Mouse (Mus musculus) heart, embryonic 16.5 days (tissue): ENCODE measurements around the gene Gm5269. TPM values are rescaled to one million over a fixed set of nuclear protein-coding genes. Genes with fewer than 3 reads are reported as not detected.

Experiments used
- ATAC-seq: fragments of 200-750 bp; cut with Nextera tagmentation; replicated peaks from 2 replicates; pipeline ENCODE4 v1.8.0; 2017; ENCODE audit warnings: moderate number of reproducible peaks; ENCODE audit not compliant: insufficient read depth, low FRiP score; ENCODE audit errors: extremely low read depth
- H3K27ac ChIP-seq: fragments of 300-500 bp; sonication (generic); 2 replicates; pipeline ENCODE4 v1.5.1; 2014; ENCODE audit warnings: mild to moderate bottlenecking, low read length, control low read depth, moderate library complexity
- H3K27me3 ChIP-seq: fragments of 300-500 bp; sonication (generic); 2 replicates; pipeline ENCODE4 v1.6.1; 2014; ENCODE audit warnings: low read length, mixed read lengths; ENCODE audit not compliant: control insufficient read depth, insufficient read depth
- H3K36me3 ChIP-seq: fragments of 300-500 bp; sonication (generic); 2 replicates; pipeline ENCODE4 v1.6.1; 2014; ENCODE audit not compliant: control insufficient read depth, insufficient read depth
- H3K4me1 ChIP-seq: fragments of 300-500 bp; sonication (generic); 2 replicates; pipeline ENCODE4 v1.6.1; 2014; ENCODE audit warnings: low read length, mixed read lengths; ENCODE audit not compliant: control insufficient read depth, insufficient read depth
- H3K4me2 ChIP-seq: fragments of 300-500 bp; sonication (generic); 2 replicates; pipeline ENCODE4 v1.6.1; 2014; ENCODE audit warnings: low read depth, mild to moderate bottlenecking, control low read depth, low read length
- H3K4me3 ChIP-seq: fragments of 300-500 bp; sonication (generic); 2 replicates; pipeline ENCODE4 v1.5.1; 2014; ENCODE audit warnings: mild to moderate bottlenecking, control low read depth, low read length
- H3K9ac ChIP-seq: fragments of 300-500 bp; sonication (generic); 2 replicates; pipeline ENCODE4 v1.6.1; 2014; ENCODE audit warnings: low read length, control low read depth
- H3K9me3 ChIP-seq: fragments of 300-500 bp; sonication (generic); replicated peaks from 2 replicates; pipeline ENCODE4 v1.6.1; 2016; ENCODE audit warnings: low read length; ENCODE audit not compliant: control insufficient read depth
- WGBS: fragments of 180-500 bp; shearing (Covaris S2); extraction: QIAGEN DNeasy Blood & Tissue Kit; methylation state at CpG from one replicate; pipeline ENCODE4 v1.1.7; 2014; 5-methylcytosine and 5-hydroxymethylcytosine counted together
- polyA plus RNA-seq: library from polyadenylated mRNA; unstranded; fragments of >200 nt; fragmentation: Nextera tagmentation; extraction: Ambion mirVana; gene quantifications from 2 replicates; pipeline ENCODE4 v1.2.1, GENCODE M21; 2015

Gene Gm5269
- polyA plus RNA-seq, 1 experiment from 2014 or later: not detected

DNA sequence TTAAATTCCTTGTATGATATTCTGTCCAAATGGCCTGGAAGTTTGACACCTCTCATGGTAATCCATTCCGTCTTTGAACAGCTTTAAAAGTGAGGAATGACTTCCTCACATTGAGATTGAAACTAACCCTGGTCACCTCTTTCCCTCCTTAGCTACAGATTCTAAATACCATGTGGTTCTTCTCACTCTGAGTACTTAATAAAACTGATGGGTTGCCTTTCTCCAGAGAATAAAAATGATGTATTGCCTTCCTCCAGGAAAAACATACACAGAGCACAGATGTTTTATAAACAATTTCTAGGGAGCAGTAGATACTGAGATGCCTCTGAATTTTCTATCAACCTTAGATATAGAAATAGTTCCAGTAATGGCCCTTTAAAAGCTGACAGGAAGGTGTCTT is 22.0 kb downstream of the Gm5269 start:
- Histone ChIP-seq H3K4me3 (no peak overlapping the region), H3K4me1 (peaks cover 20% of the 10 kb centered on the region), H3K27ac (no peak overlapping the region), H3K27me3 (no peaks in the 10 kb centered on the region), H3K4me2 (no peak overlapping the region), H3K9ac (no peak overlapping the region), H3K9me3 (0 out of 2 replicates have a peak, but pooled peaks cover 2% of the 10 kb centered on the region), H3K36me3 (no peaks in the 10 kb centered on the region)
- WGBS: 66% methylated on average over 1 of the region's 1 CpGs
- ATAC-seq: no peak

DNA sequence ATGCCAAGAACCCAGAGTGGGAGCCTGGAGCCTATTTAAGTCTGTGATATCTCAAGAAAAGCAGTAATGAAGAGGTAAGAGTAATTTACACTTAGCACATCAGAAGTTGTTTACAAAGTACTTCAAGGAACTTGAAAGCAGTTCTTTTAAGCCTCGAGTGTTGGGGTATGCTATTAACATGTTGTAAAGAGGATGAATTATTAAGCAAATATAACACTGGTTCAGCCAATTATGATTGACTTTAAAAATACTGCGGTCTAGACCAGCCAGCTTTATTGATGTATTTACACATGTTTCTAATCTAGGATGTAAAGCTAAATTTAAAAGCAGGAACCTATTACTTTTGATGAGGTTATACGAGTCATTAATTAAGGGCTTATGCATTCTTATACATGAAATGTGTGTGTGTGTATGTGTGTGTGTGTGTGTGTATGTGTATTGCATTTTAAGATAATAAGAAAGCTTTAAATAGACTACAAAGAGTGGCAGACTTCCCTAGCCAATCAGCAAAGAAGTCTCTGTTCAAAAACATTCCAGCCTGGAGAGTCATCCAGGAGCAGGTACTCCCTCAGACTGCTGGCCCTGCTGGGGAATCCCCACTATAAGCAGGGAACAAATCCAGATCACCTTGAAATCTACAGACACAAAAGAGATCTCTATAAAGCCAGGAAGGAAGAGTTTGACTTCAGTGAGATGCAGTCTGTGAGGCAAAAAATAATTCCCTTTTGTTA is 23.6 kb downstream of the Gm5269 start:
- 60% methylated on average over 3 of the region's 3 CpGs for WGBS
- H3K9me3 ChIP-seq: 0 out of 2 replicates have a peak, but pooled peaks cover 3% of the 10 kb centered on the region
- no peak; the same call in 1 of the 2 replicates for ATAC-seq
- no peaks in the 10 kb centered on the region for H3K36me3 ChIP-seq
- no peak overlapping the region for H3K9ac ChIP-seq
- no peak overlapping the region; the same call in 1 of the 2 replicates for H3K27ac ChIP-seq
- H3K4me2 ChIP-seq: no peak overlapping the region
- no peaks in the 10 kb centered on the region for H3K27me3 ChIP-seq
- H3K4me3 ChIP-seq: no peak overlapping the region
- H3K4me1 ChIP-seq: peaks cover 20% of the 10 kb centered on the region

DNA sequence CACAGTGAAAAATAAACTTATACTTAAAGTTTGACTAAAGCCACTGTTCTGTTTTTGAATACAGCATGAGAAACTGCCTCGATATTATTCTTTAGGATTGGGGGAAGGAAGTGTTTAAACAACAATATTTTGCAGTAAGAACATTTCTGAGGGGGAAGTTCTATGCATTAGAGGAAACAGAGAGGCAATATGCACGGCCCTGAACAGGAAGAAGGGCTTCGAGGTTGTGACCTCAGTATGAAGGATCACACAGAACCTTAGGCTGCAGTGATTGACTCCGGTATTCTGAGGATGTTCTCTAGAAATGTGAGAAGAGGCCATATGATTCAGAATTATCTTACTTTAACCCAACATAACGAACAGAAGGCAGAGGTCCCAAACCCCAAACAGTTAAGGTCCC is 24.3 kb downstream of the Gm5269 start:
- Histone ChIP-seq H3K4me3 (no peak overlapping the region), H3K27ac (no peak overlapping the region; the same call in 1 of the 2 replicates), H3K27me3 (no peaks in the 10 kb centered on the region), H3K36me3 (no peaks in the 10 kb centered on the region), H3K9ac (no peak overlapping the region), H3K4me2 (no peak overlapping the region), H3K9me3 (0 out of 2 replicates have a peak, but pooled peaks cover 3% of the 10 kb centered on the region), H3K4me1 (peaks cover 20% of the 10 kb centered on the region)
- ATAC-seq: no peak
- WGBS: 51% methylated on average over 5 of the region's 5 CpGs

DNA sequence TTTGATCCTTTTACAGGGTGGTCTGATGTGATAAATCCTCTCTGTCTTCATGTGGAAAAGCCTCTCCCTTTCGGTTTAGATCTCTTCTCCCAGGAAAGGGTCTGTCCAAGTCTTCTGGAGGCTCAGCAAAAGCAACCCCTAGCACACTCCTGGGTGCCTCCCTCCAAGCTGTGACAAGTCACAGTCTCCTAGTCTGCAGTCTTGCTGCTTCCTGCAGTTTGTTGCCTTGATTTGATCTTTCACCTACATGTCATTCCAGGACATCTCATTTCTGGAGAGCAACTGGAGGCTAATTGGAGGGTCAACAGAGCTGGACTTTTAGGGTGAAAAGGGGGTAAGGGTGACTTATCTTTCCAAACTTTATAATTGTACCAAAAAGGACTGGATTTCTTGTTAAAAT is 24.8 kb downstream of the Gm5269 start:
- no peaks in the 10 kb centered on the region for H3K36me3 ChIP-seq
- no peak overlapping the region for H3K9ac ChIP-seq
- 19% methylated on average over 1 of the region's 1 CpGs for WGBS
- H3K27me3 ChIP-seq: no peaks in the 10 kb centered on the region
- H3K9me3 ChIP-seq: 0 out of 2 replicates have a peak, but pooled peaks cover 3% of the 10 kb centered on the region
- H3K4me1 ChIP-seq: peaks cover 20% of the 10 kb centered on the region
- H3K4me3 ChIP-seq: no peak overlapping the region
- H3K4me2 ChIP-seq: no peak overlapping the region
- H3K27ac ChIP-seq: peak overlapping the region; percentile 59
- no peak for ATAC-seq

DNA sequence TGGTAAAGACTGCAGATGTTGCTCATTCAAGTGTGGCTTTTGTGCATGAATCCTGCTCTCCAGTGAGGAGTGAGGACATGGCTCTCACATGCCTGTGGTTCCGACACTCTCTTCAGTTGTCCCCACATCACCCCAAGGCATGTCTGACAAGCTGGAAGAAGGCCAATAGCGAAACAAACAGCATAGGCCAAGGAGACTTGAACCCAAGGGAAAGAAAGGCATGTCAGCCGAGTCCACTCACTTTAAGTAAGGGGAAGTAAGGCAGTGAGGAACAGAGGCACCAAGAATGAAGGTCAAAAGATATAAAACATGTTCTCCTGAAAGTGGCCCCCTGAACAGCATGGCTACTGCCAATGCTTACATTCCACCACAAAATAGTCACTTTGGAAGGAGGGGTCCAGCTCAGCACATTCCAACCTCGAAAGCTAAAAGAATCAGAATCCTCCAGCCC is 25.5 kb downstream of the Gm5269 start:
- WGBS: 23% methylated on average over 4 of the region's 4 CpGs
- Histone ChIP-seq H3K4me2 (no peak overlapping the region), H3K27me3 (no peaks in the 10 kb centered on the region), H3K9ac (no peak overlapping the region), H3K4me3 (no peak overlapping the region), H3K9me3 (0 out of 2 replicates have a peak, but pooled peaks cover 3% of the 10 kb centered on the region), H3K27ac (peak overlapping the region; percentile 25; the same call in 1 of the 2 replicates), H3K36me3 (no peaks in the 10 kb centered on the region), H3K4me1 (peaks cover 25% of the 10 kb centered on the region)
- no peak; the same call in 1 of the 2 replicates for ATAC-seq

GRCm38 (mm10) chr1:45863641-45864040 is 26.4 kb downstream of the Gm5269 start:
- Histone ChIP-seq H3K9ac (no peak overlapping the region), H3K4me1 (peaks cover 23% of the 10 kb centered on the region), H3K27ac (no peak overlapping the region), H3K9me3 (0 out of 2 replicates have a peak, but pooled peaks cover 3% of the 10 kb centered on the region), H3K36me3 (no peaks in the 10 kb centered on the region), H3K4me3 (no peak overlapping the region), H3K27me3 (no peaks in the 10 kb centered on the region), H3K4me2 (no peak overlapping the region)
- 93% methylated on average over 3 of the region's 3 CpGs for WGBS
- no peak for ATAC-seq

- Histone ChIP-seq H3K27me3 (no peaks in the 10 kb centered on the region), H3K27ac (no peak overlapping the region), H3K9me3 (0 out of 2 replicates have a peak, but pooled peaks cover 3% of the 10 kb centered on the region), H3K4me1 (peaks cover 20% of the 10 kb centered on the region), H3K36me3 (no peaks in the 10 kb centered on the region), H3K4me3 (no peak overlapping the region), H3K9ac (no peak overlapping the region), H3K4me2 (no peak overlapping the region)
- ATAC-seq: no peak
These were observed 28.9 kb downstream of the Gm5269 start for GRCm38 (mm10) chr1:45861162-45861561.

DNA sequence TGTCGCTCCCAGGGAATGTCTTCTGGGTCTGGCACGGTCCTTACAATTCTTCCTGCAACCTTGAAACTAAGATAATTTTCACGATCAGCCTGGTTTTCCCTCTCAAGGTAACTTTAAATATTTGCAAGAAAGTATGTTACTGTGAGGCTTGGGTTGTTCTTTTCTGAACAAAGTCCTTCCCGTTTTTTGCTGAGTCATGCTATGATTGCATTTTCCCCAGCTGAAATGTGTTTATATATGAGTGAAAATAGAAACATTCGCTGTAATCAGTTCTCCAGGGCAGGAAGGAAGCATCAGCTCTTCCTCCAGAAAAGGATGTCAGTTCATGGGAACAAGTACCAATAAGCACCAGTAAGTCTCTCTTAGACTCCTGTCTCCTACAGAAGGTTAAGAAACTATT is 29.7 kb downstream of the Gm5269 start:
- Histone ChIP-seq H3K9ac (no peak overlapping the region), H3K4me2 (no peak overlapping the region), H3K36me3 (no peaks in the 10 kb centered on the region), H3K9me3 (0 out of 2 replicates have a peak, but pooled peaks cover 3% of the 10 kb centered on the region), H3K27ac (0 out of 2 replicates have a peak overlapping the region, but pooled peaks have one; percentile 21), H3K27me3 (no peaks in the 10 kb centered on the region), H3K4me1 (peaks cover 14% of the 10 kb centered on the region), H3K4me3 (no peak overlapping the region)
- 0 out of 2 replicates have a peak, but pooled peaks have one; percentile 23 for ATAC-seq
- WGBS: 30% methylated on average over 5 of the region's 5 CpGs

DNA sequence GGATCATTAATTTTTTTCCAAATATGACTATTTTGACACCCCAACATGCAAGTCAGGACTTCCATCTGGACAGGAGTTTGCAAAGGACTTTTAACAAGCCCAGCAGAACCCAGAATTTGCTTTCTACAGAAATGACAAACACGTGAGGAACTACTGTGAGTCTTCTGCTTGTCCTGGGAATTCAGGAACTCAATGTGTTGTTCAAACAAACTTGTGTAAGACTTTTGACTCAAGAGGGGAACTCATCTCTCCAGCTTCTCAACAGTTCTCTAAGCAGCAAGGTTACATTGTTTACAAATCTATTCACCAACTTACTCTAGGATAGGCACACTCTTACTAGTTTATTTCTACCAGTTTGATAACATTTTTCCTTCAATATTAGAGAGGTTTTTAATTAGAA is 32.0 kb downstream of the Gm5269 start:
- ATAC-seq: no peak
- no peak overlapping the region for H3K27ac ChIP-seq
- no peaks in the 10 kb centered on the region for H3K27me3 ChIP-seq
- no peak overlapping the region for H3K4me2 ChIP-seq
- 0 out of 2 replicates have a peak, but pooled peaks cover 2% of the 10 kb centered on the region for H3K9me3 ChIP-seq
- 76% methylated on average over 1 of the region's 1 CpGs for WGBS
- H3K4me3 ChIP-seq: no peak overlapping the region
- H3K4me1 ChIP-seq: peaks cover 5% of the 10 kb centered on the region; the same call in 1 of the 2 replicates
- H3K9ac ChIP-seq: no peak overlapping the region
- no peaks in the 10 kb centered on the region for H3K36me3 ChIP-seq
